Mouse (Mus musculus) G1E (cell line): ENCODE data around the gene Slc29a2.

ENCODE experiments used
- CTCF ChIP-seq: IDR thresholded peaks from 2 replicates; pipeline ENCODE4 v1.5.1; 2012; ENCODE audit warnings: low read depth, low read length, inconsistent platforms, mixed read lengths
- GATA1 ChIP-seq: IDR thresholded peaks from 2 replicates; pipeline ENCODE4 v1.6.1; 2012; ENCODE audit warnings: borderline replicate concordance, low read length, inconsistent platforms, mixed read lengths
- TAL1 ChIP-seq: conservative IDR thresholded peaks from 2 replicates; pipeline ENCODE4 v1.6.1; 2012; ENCODE audit warnings: low read depth, low read length, inconsistent platforms, mixed read lengths

GRCm38 (mm10) chr19:5018191-5018590 is 5.5 kb upstream of the Slc29a2 start:
- no peak for TF ChIP-seq GATA1
- no peak for TF ChIP-seq CTCF
- TF ChIP-seq TAL1: no peak
